Mouse (Mus musculus): ENCODE data around the gene E130311K13Rik. TPM values are rescaled to one million over a fixed set of nuclear protein-coding genes. Genes with fewer than 3 reads are reported as not detected.

Gene E130311K13Rik
- polyA plus RNA-seq, 1 experiment from 2014 or later = 3.0 TPM

- Histone ChIP-seq H3K9ac (no peak overlapping the region), H3K4me3 (replicated peaks) (no peak overlapping the region), H3K27me3 (no peaks in the 10 kb centered on the region), H3K4me1 (peaks cover 11% of the 10 kb centered on the region), H3K27ac (no peak overlapping the region), H3K9me3 (peaks cover 10% of the 10 kb centered on the region), H3K4me2 (no peak overlapping the region), H3K36me3 (replicated peaks) (peaks cover 17% of the 10 kb centered on the region)
- ATAC-seq (ENCODE audit: low FRiP score) = no peak
- WGBS = 86% methylated on average over 2 of the region's 2 CpGs
Measured at GRCm38 (mm10) chr3:63881065-63881464, 48.2 kb downstream of the E130311K13Rik start.

GRCm38 (mm10) chr3:63878995-63879666 is 50.1 kb downstream of the E130311K13Rik start:
- Histone ChIP-seq H3K36me3 (replicated peaks) (no peaks in the 10 kb centered on the region), H3K4me2 (no peak overlapping the region), H3K27me3 (no peaks in the 10 kb centered on the region), H3K4me3 (replicated peaks) (no peak overlapping the region), H3K9ac (no peak overlapping the region), H3K9me3 (no peaks in the 10 kb centered on the region), H3K27ac (no peak overlapping the region), H3K4me1 (peaks cover 11% of the 10 kb centered on the region)
- WGBS = 22% methylated on average over 4 of the region's 4 CpGs
- ATAC-seq (ENCODE audit: low FRiP score) = no peak

GRCm38 (mm10) chr3:63872818-63873217 is 56.5 kb downstream of the E130311K13Rik start:
- no peaks in the 10 kb centered on the region for H3K27me3 ChIP-seq
- H3K9me3 ChIP-seq = no peaks in the 10 kb centered on the region
- no peak overlapping the region for H3K27ac ChIP-seq
- no peak overlapping the region for H3K4me3 ChIP-seq (replicated peaks)
- H3K4me1 ChIP-seq = peaks cover 24% of the 10 kb centered on the region
- WGBS = 25% methylated on average over 1 of the region's 1 CpGs
- H3K4me2 ChIP-seq = no peak overlapping the region
- H3K36me3 ChIP-seq (replicated peaks) = 0 out of 2 replicates have a peak, but pooled peaks cover 6% of the 10 kb centered on the region
- no peak overlapping the region for H3K9ac ChIP-seq
- no peak for ATAC-seq (ENCODE audit: low FRiP score)

- Histone ChIP-seq H3K4me3 (replicated peaks) (no peak overlapping the region), H3K36me3 (replicated peaks) (0 out of 2 replicates have a peak, but pooled peaks cover 6% of the 10 kb centered on the region), H3K4me1 (peaks cover 24% of the 10 kb centered on the region), H3K27me3 (no peaks in the 10 kb centered on the region), H3K9me3 (no peaks in the 10 kb centered on the region), H3K4me2 (no peak overlapping the region), H3K9ac (no peak overlapping the region), H3K27ac (0 out of 2 replicates have a peak overlapping the region, but pooled peaks have one; percentile 56)
- WGBS = 2% methylated on average over 2 of the region's 2 CpGs
- ATAC-seq (ENCODE audit: low FRiP score) = peak; percentile 87
Measured at GRCm38 (mm10) chr3:63871249-63871648, 58.0 kb downstream of the E130311K13Rik start.

GRCm38 (mm10) chr3:63868285-63868684 is 61.0 kb downstream of the E130311K13Rik start:
- Histone ChIP-seq H3K4me3 (replicated peaks) (no peak overlapping the region), H3K4me1 (peaks cover 24% of the 10 kb centered on the region), H3K27me3 (no peaks in the 10 kb centered on the region), H3K36me3 (replicated peaks) (0 out of 2 replicates have a peak, but pooled peaks cover 6% of the 10 kb centered on the region), H3K27ac (no peak overlapping the region), H3K9me3 (no peaks in the 10 kb centered on the region), H3K4me2 (no peak overlapping the region), H3K9ac (no peak overlapping the region)
- WGBS = 63% methylated on average over 1 of the region's 1 CpGs
- ATAC-seq (ENCODE audit: low FRiP score) = no peak

- 53% methylated on average over 2 of the region's 2 CpGs for WGBS
- H3K9me3 ChIP-seq = no peaks in the 10 kb centered on the region
- H3K4me1 ChIP-seq = no peaks in the 10 kb centered on the region
- H3K27me3 ChIP-seq = no peaks in the 10 kb centered on the region
- H3K4me3 ChIP-seq (replicated peaks) = no peak overlapping the region
- no peak overlapping the region for H3K4me2 ChIP-seq
- H3K27ac ChIP-seq = no peak overlapping the region
- no peak overlapping the region for H3K9ac ChIP-seq
- 0 out of 2 replicates have a peak, but pooled peaks cover 6% of the 10 kb centered on the region for H3K36me3 ChIP-seq (replicated peaks)
- no peak for ATAC-seq (ENCODE audit: low FRiP score)
Measured at GRCm38 (mm10) chr3:63865069-63865468, 64.2 kb downstream of the E130311K13Rik start.

Other genes starting within 250 kb of the E130311K13Rik start
- 25.0 and 26.0 TPM in 2 replicates for gene Plch1, start 30.0 kb downstream of the E130311K13Rik start, polyA plus RNA-seq (2016; fragmentation: Nextera tagmentation; extraction: Ambion mirVana)
- gene Slc33a1, start 35.3 kb upstream of the E130311K13Rik start, polyA plus RNA-seq (2016; fragmentation: Nextera tagmentation; extraction: Ambion mirVana) = 13.8 and 15.4 TPM in 2 replicates
- 63.4 and 68.1 TPM in 2 replicates for gene Gmps, start 46.6 kb upstream of the E130311K13Rik start, polyA plus RNA-seq (2016; fragmentation: Nextera tagmentation; extraction: Ambion mirVana)
- gene Vmn2r1, start 152.1 kb upstream of the E130311K13Rik start, polyA plus RNA-seq (2016; fragmentation: Nextera tagmentation; extraction: Ambion mirVana) = 0.10 and 0.15 TPM in 2 replicates
- gene Vmn2r2, start 212.5 kb upstream of the E130311K13Rik start, polyA plus RNA-seq (2016; fragmentation: Nextera tagmentation; extraction: Ambion mirVana) = 0.04 TPM in 1 of 2 replicates, not detected in the other

Measured in forebrain, embryonic 12.5 days (tissue).